Mouse (Mus musculus): ENCODE results near the gene Banf1.
"Not testable (repeated sequence)": the region's sequence is repeated elsewhere in the genome, so short reads cannot be mapped to it uniquely, and the experiment has no call there.

The Banf1 gene

DNA sequence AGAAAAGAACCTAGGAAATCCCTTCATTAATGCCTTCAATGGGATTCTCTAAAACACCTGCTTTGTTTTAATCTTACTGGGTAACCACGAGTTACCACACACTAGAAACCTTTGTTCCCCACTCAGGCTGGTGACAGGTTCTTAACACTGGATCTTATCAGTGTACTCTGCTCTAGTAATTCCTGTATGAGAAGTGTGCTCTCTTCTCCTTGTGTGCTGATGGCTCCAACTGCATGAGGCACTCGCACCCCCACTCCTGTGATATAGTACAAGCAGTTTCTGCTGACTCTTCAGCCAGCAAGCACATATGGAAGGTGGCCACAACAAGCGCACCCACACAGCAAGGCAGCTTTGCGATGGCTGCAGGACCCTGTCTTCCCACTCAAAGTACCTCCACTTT is 7.2 kb upstream of the Banf1 start:
- no peak for DNase-seq (ENCODE audit: low spot score)

GRCm38 (mm10) chr19:5372724-5373123 is 5.8 kb upstream of the Banf1 start:
- DNase-seq (ENCODE audit: low spot score) = no peak

DNA sequence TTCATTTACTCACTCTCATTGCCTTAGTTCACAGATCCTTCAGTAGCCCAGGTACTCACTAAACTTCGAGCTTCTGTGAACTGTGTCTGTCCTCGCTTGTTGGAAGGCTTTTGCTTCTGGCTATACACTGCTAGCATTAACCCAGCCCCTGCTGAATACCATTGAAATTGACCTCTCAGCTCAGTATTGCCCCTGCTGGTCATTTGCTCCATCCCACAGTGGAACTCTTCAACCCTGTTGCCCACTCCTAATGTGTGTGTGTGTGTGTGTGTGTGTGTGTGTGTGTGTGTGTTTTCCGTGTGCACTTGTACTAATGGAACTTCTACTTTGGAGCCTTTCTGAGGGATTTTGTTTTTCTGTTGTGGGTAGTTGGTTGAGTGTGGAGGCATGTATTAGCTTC is 4.0 kb upstream of the Banf1 start:
- DNase-seq (ENCODE audit: low spot score) = peak; percentile 33

DNA sequence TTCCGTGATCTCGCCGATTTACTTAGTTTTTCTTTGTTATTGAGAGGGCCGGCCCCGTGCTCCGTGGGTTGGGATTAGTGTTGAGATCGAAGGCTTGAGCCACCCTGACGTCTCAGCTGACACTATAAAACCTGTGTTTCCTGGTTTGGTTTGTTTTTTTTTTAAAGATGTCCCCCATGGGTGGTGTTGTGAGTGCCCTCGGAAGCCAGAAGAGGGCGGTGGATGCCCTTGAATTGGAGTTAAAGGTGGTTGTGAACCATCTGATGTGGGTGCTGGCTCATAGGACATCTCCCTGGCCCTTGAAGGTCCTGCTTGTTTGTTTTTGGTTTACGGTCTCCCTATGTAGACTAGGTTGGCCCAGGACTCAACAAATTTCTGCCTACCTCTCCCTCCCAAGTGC is 487 bp upstream of the Banf1 start:
- peak; percentile 36 for DNase-seq (ENCODE audit: low spot score)

- peak; percentile 99 for DNase-seq (ENCODE audit: low spot score)
These were observed 554 bp downstream of the Banf1 start, which contains the start of gene Eif1ad for GRCm38 (mm10) chr19:5366175-5367052. Gene Eif1ad (plus strand): TSS chr19:5366741.

- no peak for DNase-seq (ENCODE audit: low spot score)
These were observed 1.2 kb downstream of the Banf1 start for GRCm38 (mm10) chr19:5365751-5366150.

GRCm38 (mm10) chr19:5364124-5364523 is 2.8 kb downstream of the Banf1 start:
- DNase-seq (ENCODE audit: low spot score) = no peak

GRCm38 (mm10) chr19:5362186-5362585 is 4.8 kb downstream of the Banf1 start:
- DNase-seq (ENCODE audit: low spot score) = no peak

DNA sequence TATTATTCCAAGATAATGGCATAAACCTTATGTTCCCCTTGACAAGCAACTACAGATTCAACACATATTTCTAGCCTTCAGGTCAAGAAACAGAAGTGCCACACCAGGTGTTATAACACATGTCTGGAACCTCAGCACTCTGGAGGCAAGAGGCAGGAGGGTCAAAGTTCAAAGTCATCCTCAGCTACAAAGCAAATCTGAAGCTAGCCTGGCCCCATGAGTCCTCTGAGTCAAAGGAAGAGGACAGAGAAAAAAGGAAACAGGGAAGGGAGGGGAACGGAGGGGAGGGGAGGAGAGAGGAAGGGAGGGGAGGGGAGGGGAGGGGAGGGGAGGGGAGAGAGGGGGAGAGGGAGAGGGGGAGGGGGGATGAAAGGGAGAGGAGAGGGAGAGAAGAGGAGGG is 10.9 kb downstream of the Banf1 start:
- DNase-seq (ENCODE audit: low spot score) = peak; percentile 25

GRCm38 (mm10) chr19:5353609-5354008 is 13.4 kb downstream of the Banf1 start:
- DNase-seq (ENCODE audit: low spot score) = no peak

DNA sequence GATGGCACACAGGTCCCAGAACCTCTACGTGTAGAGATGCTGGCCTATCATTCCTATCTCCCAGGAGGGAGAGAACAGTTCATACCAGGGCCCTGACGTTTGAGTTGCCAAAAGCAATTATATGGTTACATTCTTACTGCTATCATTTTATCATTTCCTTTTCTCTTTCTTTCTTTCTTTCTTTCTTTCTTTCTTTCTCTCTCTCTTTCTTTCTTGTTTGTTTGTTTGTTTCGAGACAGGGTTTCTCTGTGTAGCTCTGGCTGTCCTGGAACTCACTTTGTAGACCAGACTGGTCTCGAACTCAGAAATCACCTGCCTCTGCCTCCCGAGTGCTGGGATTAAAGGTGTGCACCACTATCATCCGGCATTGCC is 17.5 kb downstream of the Banf1 start, which contains the start of gene Cst6:
Gene Cst6 (minus strand): TSS at position 73 of the 372 bp plus-strand sequence.
- not testable (repeated sequence) for DNase-seq (ENCODE audit: low spot score)

DNA sequence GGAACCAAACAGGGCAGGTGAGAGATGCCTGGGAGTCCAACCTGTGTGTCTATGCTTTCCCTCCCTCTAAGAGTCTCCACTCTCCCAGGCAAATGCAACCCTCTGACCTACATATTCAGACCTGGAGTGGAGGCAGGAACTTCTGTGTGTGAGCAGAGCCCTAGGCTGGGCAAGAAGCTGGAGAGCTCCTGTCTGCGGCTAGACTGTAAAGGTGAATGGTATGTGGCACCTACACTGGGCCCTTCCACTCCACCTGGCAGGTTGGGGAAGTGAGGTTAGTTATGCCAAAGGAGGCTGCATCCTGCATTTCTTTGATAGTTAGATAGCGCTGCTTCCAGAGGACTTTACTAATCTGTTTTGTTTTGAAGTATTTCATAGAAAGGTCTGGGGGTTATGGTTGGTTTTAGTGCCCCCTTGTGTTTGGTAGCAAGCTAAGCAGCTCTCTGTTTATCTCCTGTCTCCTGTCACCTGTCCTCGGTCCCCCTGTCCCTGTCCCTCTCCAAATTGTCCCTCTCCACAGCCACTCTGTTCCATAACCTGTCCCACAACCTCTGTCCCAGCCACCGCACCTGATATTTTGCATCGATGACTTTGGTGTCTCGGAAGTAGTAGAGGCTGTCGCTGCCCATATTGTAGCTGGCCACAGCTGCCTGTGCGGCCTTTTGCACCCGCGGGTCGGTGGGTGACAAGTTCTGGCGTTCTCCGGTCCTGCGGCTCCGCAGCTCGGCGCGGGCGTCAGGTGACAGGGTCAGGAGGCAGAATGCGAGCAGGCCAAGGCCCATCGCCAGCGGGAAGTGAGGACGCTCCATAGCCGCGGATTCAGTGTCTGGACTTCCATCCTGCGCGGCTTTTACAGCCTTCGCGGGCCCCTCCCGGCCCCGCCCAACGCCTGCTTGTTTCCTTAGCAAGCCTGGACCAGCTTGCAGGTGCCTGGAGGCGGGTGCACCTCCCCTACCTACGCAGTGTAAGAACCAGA is 18.2 kb downstream of the Banf1 start:
- DNase-seq (ENCODE audit: low spot score) = peak; percentile 66

- DNase-seq (ENCODE audit: low spot score) = no peak
These were observed 18.9 kb downstream of the Banf1 start for GRCm38 (mm10) chr19:5348064-5348463.

- no peak for DNase-seq (ENCODE audit: low spot score)
These were observed 21.5 kb downstream of the Banf1 start for GRCm38 (mm10) chr19:5345297-5346131.

GRCm38 (mm10) chr19:5341360-5341759 is 25.6 kb downstream of the Banf1 start:
- no peak for DNase-seq (ENCODE audit: low spot score)

- peak; percentile 84 for DNase-seq (ENCODE audit: low spot score)
These were observed 29.0 kb downstream of the Banf1 start for GRCm38 (mm10) chr19:5337975-5338374.

DNA sequence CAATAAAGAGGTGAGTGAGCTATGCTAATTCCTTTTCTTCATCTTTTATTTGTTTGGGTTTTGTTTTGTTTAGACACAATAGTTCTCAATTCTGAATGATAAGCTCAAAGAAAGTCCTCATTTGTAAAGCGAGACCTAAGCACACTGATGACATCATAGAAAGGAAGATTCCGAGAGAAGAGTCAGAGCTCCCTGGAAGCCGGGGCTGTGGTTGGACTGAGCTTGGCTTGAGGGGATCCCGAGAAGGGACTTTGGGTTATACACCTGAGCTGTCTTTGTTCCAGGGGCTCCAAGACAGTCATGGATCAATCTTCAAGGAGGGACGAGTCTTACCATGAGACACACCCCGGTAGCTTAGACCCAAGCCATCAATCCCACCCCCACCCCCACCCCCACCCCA is 31.5 kb downstream of the Banf1 start, which contains the start of gene Catsper1:
Gene Catsper1 (plus strand): TSS at position 301 of the 400 bp plus-strand sequence.
- DNase-seq (ENCODE audit: low spot score) = no peak

DNA sequence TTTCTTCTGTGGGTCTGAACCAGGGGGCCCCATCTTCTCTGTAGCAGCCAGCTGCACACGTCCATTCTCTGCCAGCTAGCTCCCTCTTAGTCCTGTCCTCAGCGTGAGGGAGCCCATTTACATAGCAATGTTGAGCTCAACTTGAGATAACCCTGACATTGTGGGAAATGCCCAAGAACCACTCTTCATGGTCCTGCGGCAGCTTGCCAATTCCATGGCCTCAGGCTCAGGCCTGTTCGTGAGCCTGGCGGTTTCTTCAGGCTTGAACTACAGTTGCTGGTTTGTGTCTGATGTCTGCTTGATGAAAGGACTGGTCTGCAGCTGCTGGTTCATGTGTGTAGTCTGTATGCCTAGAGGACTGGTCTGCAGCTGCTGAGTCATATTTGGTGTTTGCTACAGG is 32.2 kb downstream of the Banf1 start:
- DNase-seq (ENCODE audit: low spot score) = no peak

DNA sequence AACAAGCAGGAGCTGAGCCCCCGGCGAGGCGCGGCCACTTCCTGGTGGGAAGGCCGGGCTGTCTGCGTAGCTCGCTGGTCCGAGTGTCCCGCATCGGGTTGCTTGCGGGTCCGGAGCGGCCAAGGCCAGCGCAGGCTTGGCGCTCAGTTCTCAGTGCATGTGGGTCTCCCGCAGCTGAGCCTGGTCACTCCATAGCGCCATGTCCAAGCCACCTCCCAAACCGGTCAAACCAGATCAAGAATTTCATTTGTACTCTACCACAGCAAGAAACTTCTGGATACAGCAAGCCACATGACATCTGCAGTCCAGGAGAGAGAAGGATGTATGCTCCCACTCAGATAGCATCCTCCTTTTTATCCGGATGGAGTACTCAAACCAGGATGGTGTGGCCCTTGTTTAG is 39.0 kb downstream of the Banf1 start:
- no peak for DNase-seq (ENCODE audit: low spot score)

DNA sequence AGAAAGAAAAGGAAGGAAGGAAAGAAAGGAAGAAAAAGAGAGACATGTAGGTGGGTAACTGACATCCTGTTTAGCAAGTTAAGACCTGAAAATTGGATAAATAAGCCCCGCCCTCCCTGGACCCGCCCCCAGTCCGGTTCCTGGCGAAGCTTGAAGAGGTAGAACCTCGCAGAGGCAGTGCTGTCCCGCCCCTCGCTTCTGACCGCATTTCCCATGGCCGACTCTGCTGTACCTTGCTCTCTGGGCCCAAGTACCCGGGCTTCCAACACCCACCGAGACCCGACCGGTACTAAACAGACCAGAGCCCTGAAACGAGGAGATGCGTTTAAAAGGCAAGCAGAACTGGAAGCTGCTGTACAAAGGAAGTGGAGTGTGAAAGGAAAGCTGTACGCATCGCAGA is 43.2 kb downstream of the Banf1 start:
- no peak for DNase-seq (ENCODE audit: low spot score)
